Mouse (Mus musculus) natural killer cell, adult 2 months (primary cell): Measurements from ENCODE around the gene Dst.
A peak's percentile ranks its signal among the peaks of the same experiment; 100 is the strongest.

Source experiments
- DNase-seq, 2 experiments: peaks; one replicate each; pipeline ENCODE4 v3.0.0; 2022; ENCODE audit warnings: low spot score in 2 of 2

Gene Dst

GRCm38 (mm10) chr1:34227676-34228075, 319.7 kb downstream of the Dst start:
- no peak for DNase-seq

GRCm38 (mm10) chr1:34231041-34231440, 323.0 kb downstream of the Dst start:
- DNase-seq, result no peak

- peak in 1 of 2 experiments; percentile 5 for DNase-seq
Observed at GRCm38 (mm10) chr1:34236254-34236723, 328.3 kb downstream of the Dst start.

DNA sequence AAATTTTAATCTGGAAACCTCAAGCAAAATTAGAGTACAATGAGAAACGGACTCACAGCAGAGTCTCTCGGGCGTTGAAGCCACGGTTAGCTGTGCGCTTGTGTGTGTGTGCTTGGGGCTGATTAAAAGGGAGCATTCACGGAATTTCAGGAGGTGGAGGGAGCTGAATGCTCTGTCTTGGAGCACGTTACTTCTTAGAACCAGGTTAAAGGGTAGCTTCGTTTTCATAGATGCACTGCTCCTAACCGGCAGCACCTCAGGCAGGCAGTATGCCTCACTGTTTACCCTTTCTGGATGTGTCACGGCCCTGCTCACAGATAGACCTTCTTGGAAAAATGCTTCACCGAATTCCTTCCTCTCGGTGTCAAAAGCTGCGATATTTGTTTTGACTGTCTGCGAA, 329.2 kb downstream of the Dst start:
- no peak for DNase-seq

DNA sequence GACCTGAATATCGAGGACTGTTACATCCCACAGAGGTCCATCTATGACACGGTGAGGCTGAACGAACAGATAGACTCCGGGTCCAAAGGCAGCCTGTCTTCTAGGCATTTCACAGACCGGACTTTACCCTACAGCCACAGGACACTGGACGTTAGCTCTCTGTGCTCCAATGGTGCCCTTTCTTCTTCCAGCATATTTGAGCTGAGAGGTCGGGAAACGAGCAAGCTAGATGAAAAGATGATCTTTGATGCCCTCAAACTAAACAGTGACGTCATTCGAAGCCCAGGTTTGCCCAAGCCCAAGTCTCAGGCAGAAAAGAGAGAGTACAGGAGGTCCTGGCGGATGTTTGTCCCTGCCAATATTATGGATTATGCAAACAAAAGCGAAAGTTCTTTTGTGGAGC, 329.7 kb downstream of the Dst start:
- no peak for DNase-seq

DNA sequence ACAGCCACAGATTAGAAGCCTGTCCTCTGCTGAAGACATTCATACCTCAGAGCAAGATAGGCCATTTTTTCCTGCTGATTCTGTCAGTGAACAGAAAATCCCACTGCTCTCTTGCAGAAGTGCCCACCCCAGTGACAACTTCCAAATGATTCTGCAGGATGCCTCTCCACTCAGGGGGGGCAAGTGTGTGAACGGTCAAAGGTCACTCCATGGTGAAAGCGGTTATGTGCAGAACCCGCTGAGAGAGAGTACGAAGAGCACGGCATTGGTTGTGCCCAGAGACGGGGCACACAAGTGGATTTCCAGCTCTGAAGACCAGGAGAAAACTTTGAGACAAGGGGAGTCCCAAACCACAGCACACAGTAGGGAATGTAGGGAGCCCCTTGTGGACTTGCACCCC, 330.2 kb downstream of the Dst start:
- no peak for DNase-seq

DNA sequence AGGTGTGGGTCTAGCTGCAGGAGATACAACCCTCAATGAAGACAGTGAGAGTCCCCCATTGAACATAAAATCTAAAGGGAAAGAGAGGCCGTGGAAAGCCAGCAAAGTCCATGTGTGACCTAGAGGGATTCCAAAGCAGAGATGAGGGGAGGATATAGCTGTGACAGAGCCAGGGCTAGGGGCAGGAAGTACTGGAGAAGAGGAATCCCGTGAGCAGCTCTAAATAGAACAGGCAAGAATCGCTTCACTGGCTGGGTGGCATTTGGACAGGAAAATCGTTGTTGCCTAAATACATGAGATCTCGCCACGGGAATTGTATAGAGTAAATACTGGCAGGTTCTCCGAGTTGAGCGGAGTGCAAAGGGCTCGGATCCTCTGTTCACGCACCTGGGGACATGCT, 336.7 kb downstream of the Dst start:
- no peak for DNase-seq

DNA sequence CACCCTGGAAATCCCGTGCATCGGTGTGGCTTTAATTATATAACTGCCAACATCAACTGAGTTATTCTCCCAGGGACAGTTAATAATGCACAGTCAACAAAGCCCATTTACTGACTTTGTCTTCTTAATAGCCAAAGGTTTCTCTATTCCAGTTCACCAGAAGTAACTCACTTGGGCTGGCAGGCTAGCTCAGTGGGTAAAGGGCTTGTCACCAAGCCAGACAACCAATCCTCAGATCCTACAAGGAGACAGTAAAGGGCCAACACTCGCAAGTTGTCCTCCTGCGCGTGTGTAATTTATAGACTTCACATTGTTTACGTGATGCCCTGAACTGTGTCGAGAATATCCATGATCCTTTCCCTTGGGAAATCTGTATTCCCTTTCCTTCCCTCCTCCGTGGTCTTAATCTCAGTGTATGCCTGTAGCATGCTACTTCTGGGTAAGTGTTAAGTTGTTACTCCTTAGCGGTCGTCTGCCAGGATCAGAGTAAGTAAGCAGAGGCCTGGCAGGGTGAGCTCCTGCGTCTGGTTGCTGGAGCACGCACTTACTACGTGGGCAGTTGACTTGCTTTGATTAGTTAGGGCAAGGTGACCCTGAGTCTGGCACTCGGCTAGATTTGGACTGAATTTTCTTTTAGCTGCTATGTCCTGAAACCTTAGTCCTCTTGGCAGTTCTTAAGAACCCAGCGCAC, 338.1 kb downstream of the Dst start:
- DNase-seq, result no peak

DNA sequence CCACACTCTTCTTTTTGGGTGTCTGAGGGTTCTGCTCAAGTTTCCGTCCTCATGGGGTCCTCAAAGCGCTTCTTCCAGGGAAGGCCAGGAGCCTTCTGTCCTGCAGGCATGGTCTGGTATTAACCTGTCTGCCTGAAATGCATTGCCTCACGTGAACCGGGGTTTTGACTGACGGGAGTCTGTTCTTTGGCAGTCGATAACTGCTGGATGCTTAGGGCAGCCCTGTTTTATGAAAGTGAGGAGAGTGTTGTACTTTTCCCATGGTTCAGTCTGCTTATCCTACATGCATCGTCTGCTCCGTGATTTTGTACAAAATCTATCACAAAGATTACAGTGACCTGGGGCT, 338.6 kb downstream of the Dst start:
- no peak for DNase-seq

DNA sequence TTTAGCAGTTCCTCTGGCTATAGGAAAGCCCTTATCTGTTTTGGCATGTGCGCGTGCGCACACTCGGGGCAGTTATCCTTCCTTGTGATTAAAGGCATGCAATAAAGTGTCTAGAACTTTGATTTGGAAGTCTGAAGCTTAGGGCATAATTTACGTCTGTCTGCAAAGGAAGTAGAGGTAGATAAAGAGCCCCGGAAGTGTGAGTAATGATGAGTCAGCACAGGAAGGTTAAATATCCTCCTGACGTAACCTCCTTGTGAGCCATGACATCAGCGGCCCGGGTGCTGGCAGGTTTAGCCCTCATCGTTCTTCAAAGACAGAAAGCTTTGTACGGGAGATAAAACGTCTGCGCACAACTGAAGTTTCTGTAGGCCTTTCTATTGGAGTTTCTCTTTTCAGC, 343.1 kb downstream of the Dst start:
- no peak for DNase-seq

DNA sequence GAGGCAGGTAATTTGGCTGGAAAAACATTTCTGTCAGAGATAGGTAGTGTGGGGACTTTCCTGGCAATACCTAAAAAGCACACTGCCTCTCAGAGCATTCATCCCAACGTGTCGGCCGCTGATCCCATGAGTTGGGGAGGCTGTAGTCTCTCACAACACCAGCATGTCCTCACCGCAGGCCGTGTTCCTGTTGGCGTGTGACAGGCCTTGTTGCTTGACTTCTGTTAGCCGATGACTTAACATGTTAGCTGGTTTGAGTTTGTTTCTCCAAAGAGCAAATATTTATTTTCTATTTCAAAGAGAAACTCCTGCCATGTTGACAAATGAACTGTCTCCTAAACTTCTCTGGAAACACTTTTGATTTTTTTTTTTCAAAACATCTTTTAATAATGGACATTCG, 344.2 kb downstream of the Dst start:
- no peak for DNase-seq

DNA sequence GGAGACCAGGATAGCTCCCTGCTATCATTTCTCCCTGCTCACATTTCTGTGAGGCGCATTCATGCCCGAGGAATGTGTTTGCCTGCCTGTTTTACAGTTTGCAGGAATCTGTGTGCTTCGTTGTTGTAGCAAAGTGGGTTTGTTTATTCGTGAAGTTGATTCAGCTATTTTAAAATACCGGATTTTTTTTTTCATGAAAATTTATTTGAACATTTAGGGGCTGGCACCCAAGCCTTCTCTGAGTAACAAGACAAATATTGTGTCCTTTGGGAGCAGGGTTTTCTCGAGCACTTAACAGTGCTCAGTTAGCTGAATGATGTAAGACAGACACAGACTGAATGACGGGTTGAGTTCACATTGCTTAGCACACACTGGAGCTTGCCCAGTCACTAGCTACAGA, 345.9 kb downstream of the Dst start:
- DNase-seq, result no peak

DNA sequence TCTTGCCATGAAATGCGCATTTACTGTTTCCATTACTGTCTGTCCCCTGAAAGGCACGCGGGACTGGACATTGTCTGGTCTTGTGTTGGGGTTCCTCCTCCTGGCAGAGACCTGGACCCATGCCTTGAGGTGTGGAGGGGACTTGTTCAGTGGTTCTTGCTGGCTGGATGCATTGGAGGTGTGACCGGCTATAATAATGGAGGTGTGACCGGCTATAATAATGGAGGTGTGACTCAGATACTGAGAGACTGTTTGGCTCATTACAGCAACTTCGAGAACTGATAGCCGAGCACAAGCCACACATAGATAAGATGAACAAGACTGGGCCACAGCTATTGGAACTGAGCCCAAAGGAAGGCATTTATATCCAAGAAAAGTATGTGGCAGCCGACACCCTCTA, 351.9 kb downstream of the Dst start:
- DNase-seq, result no peak

DNA sequence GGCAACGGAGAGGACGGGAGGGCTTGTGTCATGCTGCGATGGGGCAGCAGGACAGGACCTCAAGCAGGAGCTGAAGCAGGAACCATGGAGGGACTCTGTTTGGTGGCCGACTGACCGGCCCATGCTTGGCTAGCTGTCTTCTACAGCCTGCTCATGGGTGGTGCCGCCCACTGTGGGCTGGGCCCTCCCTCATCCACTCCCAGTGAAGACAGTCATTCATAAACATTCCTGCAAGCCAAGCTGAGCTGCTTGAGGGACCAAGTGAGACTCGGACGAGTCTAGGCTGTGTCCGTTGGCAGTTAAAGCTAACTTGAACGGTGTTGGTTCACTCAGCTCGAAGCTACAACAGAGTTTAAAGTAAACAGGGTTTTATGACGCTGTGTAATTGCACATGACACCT, 353.0 kb downstream of the Dst start:
- DNase-seq, result no peak

- DNase-seq, result no peak
Observed at GRCm38 (mm10) chr1:34268520-34268919, 360.5 kb downstream of the Dst start.

DNA sequence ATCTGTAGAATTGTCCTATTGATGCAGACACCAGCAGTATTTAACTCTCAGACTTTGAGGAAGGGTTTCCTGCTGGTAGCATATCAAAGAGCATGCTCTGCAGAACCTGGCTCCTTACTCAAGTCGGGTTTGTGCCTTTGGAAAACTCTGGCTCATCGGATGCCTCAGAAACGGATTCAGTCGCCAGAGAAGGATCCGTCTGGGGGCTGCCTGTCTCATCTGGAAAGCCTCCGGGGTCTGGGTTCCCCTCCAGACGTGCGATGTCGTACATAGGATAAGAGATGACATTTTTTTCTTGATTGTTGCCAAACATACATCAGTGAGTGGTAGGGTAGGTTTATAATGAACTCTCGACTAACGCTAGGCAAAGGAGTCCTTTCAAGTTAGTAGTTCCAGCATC, 361.6 kb downstream of the Dst start:
- no peak for DNase-seq

- DNase-seq, result no peak
Observed at GRCm38 (mm10) chr1:34273922-34274321, 365.9 kb downstream of the Dst start.

- DNase-seq, result no peak
Observed at GRCm38 (mm10) chr1:34275787-34276186, 367.8 kb downstream of the Dst start.

- no peak for DNase-seq
Observed at GRCm38 (mm10) chr1:34276756-34277155, 368.7 kb downstream of the Dst start.

DNA sequence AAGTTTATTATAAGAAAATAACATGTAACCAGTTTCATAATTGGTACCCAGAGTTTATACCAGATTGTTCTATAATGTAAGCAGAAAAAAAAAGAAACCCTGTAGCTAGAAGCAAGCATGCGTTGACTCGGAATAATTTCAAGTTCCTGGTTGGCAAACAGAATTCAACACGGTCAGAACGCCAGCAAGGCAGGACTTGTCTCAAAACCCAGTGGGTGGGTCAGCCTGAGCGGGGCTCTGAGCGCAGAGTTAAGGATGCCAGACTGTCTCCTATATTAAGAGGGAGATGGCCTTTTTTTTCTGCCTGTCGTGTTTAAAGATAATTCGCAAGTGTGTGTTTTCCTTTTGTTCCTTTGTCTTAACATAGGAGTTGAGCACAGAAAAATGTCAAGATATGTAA, 369.2 kb downstream of the Dst start:
- DNase-seq, result no peak

GRCm38 (mm10) chr1:34283502-34283901, 375.5 kb downstream of the Dst start:
- no peak for DNase-seq

- DNase-seq, result no peak
Observed at GRCm38 (mm10) chr1:34284979-34285378, 377.0 kb downstream of the Dst start.

- no peak for DNase-seq
Observed at GRCm38 (mm10) chr1:34287731-34288130, 379.7 kb downstream of the Dst start.

- no peak for DNase-seq
Observed at GRCm38 (mm10) chr1:34288181-34288580, 380.2 kb downstream of the Dst start.
